Mouse (Mus musculus) thymus, postnatal 10 days (tissue): ENCODE data around the gene Etv5.
A peak's percentile ranks its signal among the peaks of the same experiment; 100 is the strongest.
"Not testable (repeated sequence)": the region's sequence is repeated elsewhere in the genome, so short reads cannot be mapped to it uniquely, and the experiment has no call there.

Experiments used
- DNase-seq, 2 experiments: peaks; one replicate each; pipeline ENCODE4 v3.0.0; 2021; ENCODE audit warnings: low spot score in 2 of 2

Gene Etv5

GRCm38 (mm10) chr16:22396420-22396819 is 43.1 kb downstream of the Etv5 start:
- DNase-seq = no peak

GRCm38 (mm10) chr16:22395093-22395844 is 44.2 kb downstream of the Etv5 start:
- DNase-seq = no peak

- no peak for DNase-seq
These were observed 49.1 kb downstream of the Etv5 start for GRCm38 (mm10) chr16:22390348-22390897.

DNA sequence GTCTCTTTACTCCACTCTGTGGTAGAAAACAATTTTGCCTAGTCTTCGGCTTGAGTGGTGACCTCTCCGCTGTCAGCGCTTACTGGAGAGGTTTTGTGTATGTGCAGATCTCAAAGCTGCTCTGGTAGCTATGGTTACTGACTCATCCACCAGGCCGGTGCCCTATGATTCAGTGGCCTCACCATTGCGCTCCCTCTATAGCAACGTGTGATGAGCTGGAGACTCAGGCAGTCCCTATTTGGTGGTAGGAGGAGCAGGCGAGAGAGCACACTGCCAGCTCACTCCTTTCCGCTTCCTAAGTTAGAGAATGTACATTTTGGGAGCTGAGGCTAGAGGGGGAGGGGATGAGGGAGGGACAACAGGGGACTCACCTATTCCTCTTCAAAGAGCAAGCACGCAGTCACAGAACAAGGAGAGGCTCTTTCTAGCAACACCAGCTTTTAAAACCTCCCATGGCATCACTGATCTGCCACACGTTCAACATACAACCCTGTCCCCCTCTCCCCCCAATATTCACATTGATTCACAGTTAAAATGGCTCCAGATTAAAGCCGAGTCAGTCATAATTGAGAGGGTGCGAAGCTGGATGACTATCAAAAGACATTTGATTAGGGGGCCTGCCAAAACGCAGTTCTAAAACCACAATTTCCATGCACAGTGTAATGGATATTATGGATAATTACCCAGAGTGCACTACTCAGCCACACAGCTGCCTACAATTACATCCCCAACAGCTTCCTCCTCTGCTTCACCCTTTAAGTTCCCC is 50.2 kb downstream of the Etv5 start:
- no peak for DNase-seq

- peak; percentile 10 to 23 for DNase-seq
These were observed 51.8 kb downstream of the Etv5 start for GRCm38 (mm10) chr16:22387731-22388130.

DNA sequence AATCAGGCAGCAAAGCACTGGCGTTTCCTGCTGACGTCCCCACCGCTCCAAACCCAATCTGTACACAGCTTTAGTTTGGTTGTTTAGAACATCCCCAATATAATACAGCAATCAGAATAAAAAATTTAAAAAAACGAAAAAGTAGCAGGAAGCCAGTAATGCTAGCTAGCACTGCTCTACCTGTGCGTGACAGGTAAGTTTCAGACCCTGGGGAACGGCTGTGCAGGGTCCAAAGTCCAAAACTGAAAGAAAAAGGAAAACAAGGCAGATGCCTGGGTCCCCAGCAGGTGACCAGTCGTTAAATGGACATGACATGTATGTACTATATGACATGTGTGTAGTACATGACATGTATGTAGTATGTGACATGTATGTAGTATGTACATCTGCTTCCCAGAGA is 57.5 kb downstream of the Etv5 start:
- not testable (repeated sequence) for DNase-seq

DNA sequence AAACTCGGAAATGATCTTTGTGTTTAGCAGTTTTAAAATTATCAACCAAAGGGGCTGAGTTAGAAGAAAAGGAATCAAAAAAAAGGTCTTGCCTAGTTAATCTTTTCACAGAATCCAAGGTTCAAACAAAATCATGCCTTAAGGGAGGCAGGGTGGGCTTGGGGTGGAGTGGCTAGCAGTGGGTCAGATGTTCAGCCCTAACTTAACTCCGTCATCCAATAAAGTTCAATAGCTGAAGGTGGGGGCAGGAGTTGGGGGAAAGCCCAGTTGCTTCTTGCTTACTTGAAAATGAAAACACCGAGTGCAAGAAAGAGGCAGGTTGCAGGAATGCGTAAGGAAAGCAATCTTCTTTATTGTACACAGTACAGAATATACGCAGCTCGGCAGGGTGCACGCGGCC is 58.5 kb downstream of the Etv5 start:
- DNase-seq = no peak

DNA sequence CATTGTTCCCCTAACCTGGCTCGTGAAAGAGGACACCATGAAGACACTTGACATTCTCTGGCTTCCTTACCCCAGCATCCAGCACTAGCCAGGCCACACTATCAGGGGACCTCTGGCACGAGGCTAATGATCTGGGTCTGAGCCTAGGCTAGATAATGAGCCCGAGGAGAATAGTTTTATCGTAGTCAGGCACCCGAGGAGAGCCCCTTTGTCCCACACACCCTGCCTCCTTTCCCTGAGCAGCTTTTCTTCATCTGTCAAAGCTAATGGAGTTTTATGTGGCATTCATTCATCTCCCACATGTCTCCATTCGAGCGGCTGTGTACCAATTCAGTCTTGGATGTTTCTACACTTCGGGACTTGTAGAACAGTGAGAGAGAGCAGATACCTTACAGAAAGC is 59.5 kb downstream of the Etv5 start:
- no peak for DNase-seq

DNA sequence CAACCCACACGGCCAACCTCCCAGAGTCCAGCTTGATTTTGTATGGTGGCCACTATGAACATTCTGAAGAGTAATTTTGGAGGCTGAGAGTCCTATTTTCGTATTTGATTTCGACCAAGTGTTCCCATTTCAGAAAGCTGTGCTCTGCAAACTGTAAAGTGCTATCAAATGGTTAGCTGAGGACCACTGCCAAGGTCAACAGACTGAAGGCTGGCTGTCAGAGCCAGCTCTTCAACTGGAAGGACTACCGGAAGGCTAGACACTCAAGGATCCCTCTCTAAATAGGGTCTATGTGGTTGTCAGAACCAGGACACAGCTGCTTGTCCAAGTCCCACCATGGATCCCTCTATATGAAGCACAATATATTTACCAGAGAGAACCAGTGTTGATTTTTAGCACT is 60.2 kb downstream of the Etv5 start:
- no peak for DNase-seq

DNA sequence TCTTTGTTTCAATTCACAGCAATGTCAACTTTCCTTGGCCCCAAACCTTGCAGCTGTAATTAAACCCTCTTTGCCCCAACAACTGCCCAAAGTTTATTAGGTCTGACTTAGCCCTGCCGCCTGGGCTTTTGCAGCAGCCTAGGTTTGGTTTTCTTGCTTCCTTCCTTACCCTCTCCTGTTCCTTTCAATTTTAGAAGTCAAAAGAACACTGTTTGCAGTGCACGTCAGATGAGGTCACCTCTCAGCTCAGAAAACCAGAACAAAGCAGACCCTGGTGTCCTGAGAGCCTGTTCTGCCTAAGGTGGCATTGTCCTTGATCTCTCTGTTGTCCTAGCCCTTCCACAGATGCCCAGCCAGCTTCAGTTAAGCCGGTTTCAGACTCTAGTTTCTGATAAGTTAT is 61.8 kb downstream of the Etv5 start:
- no peak for DNase-seq

- DNase-seq = no peak
These were observed 64.6 kb downstream of the Etv5 start for GRCm38 (mm10) chr16:22374898-22375297.

DNA sequence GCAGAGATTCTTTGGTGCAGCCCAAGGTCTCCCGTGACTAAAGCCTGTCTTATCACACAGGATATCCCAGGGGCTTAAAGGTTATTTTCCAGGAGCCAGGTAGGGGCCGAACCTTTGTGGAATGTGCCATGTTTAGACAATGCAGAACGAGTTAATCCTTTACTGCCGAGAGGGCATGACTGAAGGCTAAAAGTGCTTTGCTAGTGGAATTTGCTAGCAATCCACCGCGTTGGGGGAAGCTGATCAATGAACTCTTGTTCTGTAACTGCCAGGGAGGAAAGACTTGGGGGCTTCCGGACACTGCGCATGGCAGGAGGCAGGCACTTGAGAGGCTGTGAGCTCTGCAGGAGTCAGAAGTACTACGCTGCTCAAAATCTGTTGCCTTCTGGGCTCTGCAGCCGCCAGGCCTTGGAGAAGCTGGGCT is 66.8 kb downstream of the Etv5 start:
- DNase-seq = no peak

- no peak for DNase-seq
These were observed 67.3 kb downstream of the Etv5 start for GRCm38 (mm10) chr16:22372225-22372624.

GRCm38 (mm10) chr16:22367099-22367498 is 72.4 kb downstream of the Etv5 start:
- no peak for DNase-seq

- DNase-seq = no peak
These were observed 73.5 kb downstream of the Etv5 start for GRCm38 (mm10) chr16:22366040-22366439.

GRCm38 (mm10) chr16:22365596-22365995 is 73.9 kb downstream of the Etv5 start:
- no peak for DNase-seq

DNA sequence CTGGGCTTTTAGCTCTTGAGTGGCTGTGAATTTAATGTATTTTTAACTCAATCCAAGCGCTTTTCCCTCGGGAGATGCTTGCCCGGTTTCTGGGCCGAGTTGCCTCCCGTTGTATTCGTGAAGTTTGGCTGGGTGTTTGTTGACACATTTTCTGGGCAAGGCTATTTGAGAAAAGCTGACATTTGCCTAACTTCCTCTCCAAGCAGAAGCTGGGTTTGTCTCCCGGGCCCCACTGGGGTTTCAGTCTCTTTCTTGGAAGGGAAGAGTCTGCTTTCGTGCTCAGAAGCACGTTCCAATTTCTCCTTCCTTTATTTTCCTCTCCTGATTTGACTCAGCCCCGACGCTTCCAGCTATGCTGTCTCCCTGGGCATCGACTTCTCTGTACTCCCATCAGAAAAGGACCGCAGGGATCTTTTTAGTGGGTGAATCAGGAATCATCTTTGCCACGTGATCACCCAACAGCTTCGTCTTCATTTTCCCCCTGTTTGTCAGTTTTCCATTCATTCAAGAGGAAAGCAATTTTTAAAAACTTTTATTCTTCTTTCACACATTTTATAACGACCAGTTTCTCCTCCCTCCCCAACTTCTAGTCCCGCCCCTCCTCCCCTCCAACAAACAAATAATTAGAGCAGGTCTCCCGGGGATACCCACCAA is 80.7 kb downstream of the Etv5 start:
- DNase-seq = no peak

GRCm38 (mm10) chr16:22354177-22354576 is 85.3 kb downstream of the Etv5 start:
- not testable (repeated sequence) for DNase-seq

DNA sequence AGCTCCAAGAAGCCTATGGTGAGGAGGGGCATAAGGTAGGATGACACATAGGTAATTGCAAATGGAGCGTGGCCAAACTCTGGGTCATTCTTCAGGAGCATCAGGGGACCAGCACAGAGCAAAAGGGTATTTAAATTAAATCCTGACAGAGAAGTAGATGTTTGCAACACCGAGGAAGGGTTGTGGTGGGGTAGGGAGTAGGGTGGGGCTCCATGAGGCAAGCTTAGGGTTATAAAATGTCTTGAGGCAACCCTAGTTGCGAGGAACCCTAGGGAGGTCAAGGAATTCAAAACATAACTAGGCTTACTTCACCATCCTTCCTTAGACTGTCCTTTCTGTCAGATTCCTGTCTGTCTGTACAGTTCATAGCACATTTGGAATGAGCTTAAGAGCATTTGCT is 85.9 kb downstream of the Etv5 start:
- DNase-seq = no peak

- DNase-seq = no peak
These were observed 88.3 kb downstream of the Etv5 start for GRCm38 (mm10) chr16:22351194-22351593.

DNA sequence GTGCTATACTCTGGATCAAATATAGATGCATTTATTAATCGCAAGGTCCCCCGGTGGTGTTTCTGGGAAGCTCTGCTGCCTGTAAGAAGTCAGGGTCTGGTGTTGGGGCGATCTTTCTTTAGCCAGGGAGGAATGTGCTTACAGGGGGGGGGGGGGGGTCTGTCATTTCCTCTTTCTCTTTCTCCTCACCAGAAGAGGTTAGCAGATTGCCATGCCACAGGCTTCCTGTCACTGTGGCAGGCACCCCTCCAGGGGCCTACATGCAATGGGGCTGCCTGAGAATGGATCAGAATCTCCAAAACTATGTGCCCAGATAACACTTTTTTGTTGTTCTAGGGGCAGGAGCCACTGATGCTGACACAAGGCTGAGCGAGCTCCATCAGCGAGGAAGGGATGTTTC is 89.7 kb downstream of the Etv5 start:
- peak in 1 of 2 experiments; percentile 11 for DNase-seq

- no peak for DNase-seq
These were observed 90.8 kb downstream of the Etv5 start for GRCm38 (mm10) chr16:22348478-22349270.
